Mouse (Mus musculus) ovary, postnatal 14 days (tissue): ENCODE results near the gene Tm2d1.
"Not testable (repeated sequence)": the region's sequence is repeated elsewhere in the genome, so short reads cannot be mapped to it uniquely, and the experiment has no call there.

ENCODE experiments used
- DNase-seq: peaks from one replicate; pipeline ENCODE4 v3.0.0; 2022; ENCODE audit warnings: low spot score

Tm2d1 gene

DNA sequence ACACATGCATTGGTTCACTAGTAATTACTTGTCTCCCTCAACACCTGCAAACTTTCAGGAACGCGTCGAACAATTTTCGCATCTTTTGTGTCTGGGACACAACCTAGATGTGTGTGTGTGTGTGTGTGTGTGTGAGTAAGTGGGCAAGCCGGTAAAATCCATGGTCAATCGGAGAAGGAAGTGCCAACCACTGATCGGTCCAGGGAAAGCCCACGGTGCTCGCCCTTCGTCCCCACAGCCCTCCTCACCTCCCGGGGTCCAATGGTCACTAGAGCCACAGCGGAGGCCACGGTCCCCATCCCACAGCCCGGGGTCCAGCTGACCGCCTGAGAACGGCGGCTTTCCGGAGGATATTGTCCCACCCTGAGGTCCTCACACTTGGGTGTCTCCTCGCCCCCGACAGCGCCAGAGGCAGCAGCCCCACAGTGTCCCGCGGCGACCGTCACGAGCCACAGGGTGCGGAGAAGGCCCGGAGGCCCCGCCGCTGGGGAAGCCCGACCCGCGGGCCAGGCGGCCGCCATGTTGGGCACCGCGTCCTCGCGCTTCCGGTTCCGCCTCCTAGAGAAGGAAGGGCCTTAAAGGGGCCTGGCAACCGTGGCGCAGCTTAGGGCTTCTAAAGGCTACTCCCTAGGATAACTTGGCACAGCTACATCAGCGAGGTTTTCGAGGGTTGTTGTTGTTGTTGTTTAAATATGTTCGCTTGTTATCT is at the start of gene Tm2d1:
Tm2d1 (minus strand) TSS at position 591 of the 709 bp plus-strand sequence.
- DNase-seq, result peak; percentile 73

DNA sequence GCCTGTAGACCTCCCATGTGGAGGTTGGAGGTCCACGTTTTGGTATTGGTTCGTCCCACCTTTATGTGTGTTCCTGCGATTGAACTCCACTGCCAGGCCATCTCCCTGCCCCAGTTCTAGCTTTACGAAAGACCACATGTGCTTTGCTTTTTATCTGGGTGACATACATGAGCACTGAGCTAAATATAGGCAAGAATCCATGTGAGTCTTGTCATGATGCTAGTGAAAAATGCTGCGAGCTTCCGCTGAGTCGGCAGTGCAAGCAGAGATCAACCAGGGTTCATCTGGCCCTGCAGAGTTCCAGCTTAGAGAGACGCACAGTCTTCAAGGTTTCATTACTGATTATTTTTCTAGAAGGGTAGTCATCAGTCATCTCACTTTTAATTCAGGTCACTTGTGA is 45.3 kb upstream of the Tm2d1 start:
- DNase-seq, result no peak

DNA sequence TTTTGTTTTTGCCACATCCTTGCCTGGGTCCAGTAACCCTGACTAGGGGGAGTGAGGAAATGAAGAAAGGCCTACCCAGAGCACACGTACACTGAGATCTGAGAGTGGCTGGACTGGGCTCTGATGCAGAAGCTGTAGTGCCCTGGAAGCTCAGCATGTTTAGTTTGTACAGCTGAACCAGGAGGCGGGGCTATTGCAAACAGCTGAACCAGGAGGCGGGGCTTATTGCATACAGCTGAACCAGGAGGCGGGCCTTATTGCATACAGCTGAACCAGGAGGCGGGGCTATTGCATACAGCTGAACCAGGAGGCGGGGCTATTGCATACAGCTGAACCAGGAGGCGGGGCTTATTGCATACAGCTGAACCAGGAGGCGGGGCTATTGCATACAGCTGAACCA is 32.0 kb upstream of the Tm2d1 start:
- not testable (repeated sequence) for DNase-seq

DNA sequence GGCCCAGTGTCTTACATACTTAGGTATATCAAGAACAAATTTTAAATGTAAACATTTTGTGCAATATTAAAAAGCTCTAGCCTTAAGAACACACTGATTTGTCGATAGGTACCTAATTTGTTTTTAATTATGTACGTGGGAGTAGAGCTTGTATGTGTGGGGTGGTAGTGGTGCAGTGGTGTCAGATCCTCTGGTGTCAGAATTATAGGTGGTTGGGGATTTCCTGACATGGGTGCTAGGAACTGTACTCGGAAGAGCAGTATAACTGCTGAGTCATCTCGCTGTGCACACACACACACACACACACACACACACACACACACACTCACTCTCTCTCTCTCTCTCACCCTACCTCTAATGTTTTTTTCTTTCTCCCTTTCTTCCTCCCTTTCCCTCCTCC is 25.3 kb upstream of the Tm2d1 start:
- DNase-seq, result no peak

DNA sequence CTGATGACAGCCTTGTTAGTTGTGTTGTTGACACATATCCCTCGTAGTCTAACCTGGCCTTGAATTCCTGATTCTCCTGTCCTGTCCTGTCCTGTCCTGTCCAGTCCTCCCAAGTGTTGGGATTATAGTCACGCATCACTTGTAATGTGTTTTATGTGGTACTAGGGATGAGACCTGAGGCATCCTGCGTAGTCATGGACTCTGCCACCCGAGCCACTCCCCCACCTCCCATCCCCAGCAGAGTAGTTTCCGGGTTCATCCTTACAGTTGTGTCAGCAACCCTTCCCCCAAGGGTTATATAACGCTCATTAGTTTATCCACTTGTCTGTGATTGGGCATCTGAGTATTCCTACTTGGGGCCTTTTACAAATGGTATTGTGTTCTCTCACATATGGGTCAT is 21.3 kb upstream of the Tm2d1 start:
- DNase-seq, result no peak

DNA sequence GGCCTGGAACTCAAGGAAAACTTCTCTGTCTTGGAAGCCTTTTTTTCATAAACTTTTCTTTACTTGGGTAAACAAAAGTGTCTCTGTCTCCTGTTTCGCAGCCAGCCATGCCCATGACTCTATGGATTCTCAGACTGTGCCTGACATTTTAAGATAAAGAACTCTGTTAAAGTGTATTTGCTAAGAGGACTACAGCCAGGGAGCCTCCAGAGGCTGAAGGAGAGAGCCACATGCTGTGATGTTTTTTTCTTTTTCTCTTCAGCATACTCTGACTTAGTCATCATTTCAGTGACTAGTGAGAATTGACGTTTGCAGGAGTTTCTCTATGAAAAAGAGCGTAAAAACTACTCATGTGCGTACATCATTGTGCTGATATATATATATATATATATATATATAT is 20.4 kb upstream of the Tm2d1 start:
- DNase-seq, result no peak

DNA sequence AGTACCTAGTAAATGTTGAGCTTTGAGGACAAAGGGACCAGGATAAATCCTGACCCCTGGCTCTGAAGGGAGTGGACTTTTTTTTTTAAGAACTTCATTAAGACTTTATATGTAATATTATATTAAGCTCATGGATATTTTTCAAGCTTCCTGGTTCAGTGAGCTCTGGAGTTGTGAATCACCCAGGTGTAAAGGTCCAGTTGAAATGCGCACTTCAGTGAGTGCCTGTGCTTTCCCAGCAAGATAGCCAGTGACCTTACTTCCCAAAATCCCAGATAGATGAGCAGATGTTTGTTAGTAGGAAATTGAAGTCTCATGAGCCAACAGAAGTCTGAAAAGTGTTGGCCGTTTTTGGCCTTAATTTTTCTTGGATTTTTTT is 18.5 kb upstream of the Tm2d1 start:
- DNase-seq, result no peak

DNA sequence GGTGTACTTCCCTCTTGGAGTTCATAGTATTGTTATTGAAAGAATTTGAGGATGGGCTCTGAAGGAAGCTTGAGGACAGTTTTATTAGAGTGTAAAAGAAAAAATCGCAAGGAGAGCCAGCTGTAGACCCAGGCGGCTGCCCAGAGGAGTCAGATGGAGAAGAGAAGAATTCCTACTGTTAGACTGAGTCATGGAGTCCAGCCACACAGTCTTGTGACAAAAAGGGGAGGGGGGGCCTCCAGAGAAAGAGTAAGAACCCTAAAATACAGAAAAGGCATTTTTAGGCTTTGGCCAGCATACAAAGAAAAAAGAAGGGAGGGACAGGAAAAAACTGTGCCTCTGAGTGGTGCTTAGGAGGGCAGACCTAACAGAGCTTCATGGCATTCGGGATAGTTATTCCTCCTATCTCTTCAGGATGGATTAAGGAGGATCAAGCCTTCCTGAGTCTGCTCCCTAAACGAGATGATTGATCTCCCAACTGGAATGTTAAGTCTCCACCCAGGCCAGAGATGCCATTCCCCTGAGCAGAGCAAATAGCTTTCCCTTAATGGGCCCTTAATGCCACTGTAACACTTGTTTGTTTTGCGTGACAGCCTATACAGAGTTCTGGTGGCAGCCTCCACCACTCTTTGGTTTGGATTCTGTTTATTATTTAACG is 17.9 kb upstream of the Tm2d1 start:
- no peak for DNase-seq

DNA sequence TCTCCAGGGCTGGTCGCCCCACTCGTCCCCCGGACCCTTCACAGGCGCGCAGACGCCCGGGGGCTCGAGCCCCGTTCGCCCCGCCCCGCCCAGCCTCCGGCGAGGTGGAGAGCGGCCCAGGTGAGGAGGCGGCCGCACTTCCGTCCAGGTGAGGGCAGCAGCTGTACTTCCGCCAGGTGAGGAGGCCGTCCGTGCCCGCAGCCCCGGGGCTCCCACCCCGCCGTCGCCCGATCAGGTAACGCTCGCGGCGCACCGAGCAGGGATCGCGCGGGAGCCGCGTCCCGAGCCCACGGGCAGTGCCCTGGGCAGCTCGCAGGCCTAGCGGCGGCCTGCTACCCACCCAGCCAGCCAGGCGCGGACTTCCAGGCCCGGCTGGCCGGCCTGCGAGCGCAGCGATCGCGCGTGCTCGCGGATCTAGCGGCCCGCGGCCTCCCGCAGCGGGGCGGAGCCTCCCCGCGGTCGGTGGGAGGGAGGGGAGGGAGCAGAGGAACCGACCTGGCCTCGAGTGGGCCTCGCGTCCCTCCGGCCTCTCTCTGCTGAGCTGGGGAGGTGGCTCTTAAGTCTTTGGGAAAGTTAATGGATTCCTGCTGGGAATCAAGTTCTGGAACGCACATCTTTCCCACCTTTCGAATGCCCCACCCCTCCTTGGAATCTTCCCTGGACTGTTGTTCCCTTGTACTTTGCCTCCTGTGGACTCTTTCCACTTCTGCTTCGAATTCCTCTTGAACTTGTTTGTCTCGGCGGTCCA is 12.8 kb upstream of the Tm2d1 start, which contains the start of gene Patj:
Patj (plus strand) TSS at position 96 of the 748 bp plus-strand sequence.
- DNase-seq, result peak; percentile 53

DNA sequence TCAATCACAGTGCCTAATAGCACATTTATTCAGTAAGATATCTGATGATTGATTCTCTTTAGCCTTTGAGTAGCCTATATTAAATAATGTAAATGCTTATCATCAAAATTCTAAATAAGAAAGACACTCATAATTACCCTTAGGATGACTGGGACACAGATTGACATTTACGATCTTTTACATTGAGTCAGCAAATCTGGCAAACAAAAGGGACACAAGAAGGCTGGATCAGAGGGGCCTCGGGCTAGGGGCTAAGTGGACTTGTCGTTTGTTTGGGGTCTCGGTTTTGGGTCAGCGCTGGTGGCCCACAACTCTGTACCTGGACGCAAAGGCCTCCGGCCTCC is 12.2 kb upstream of the Tm2d1 start:
- DNase-seq, result no peak

DNA sequence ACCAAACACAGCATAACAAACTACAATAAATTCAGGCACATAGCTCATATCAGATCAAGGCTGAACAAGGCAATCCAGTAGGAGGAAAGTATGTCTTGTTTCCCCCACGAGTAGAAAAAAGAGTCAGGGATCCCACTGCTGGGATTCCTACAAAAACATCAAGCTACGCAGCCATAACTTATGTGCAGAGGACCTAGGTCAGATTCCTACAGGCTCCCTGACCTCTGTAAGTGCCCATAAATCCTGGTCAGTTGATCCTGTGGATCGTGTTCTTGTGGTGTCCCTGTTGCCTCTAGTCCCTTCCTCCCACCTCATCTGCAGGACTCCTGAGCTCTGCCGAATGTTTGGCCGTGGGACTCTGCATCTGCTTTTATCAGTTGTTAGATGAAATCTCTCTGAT is 1.9 kb upstream of the Tm2d1 start:
- no peak for DNase-seq

DNA sequence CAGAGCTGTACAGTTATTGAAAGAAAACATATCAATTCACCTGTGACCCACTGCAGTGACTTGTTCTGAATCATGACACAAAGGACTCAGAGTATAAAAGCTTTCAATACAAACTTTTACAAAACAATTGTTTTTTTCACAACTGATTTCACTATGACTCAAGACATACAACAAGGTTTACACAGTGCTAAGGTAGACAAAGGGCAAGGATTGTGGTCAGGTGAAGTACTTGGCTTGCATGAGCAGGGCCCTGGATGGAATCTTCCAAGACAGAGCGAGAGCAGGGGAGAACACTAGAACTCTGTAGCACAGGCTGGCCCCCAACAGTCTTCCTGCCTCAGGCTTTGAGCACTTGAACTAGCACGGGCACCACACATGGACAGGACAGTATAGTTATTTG is 6.2 kb downstream of the Tm2d1 start:
- no peak for DNase-seq

DNA sequence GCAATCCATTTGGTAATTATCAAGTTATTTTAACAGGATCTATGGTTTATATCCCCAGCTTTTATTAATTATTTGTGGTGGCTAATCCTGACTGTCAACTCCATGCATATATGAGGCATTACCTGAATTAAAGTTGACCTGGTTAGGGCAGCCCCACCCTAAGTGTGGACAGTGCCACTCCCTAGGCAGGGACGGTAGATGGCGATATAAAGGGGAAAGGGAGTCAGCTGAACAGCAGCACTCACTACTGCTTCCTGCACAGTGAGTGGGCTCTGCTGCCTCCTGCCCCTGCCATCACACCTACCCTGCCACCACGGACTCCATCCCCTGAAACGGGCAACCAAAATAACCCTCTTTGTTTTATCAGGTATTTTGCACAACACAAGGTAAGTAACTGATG is 7.7 kb downstream of the Tm2d1 start:
- DNase-seq, result no peak

DNA sequence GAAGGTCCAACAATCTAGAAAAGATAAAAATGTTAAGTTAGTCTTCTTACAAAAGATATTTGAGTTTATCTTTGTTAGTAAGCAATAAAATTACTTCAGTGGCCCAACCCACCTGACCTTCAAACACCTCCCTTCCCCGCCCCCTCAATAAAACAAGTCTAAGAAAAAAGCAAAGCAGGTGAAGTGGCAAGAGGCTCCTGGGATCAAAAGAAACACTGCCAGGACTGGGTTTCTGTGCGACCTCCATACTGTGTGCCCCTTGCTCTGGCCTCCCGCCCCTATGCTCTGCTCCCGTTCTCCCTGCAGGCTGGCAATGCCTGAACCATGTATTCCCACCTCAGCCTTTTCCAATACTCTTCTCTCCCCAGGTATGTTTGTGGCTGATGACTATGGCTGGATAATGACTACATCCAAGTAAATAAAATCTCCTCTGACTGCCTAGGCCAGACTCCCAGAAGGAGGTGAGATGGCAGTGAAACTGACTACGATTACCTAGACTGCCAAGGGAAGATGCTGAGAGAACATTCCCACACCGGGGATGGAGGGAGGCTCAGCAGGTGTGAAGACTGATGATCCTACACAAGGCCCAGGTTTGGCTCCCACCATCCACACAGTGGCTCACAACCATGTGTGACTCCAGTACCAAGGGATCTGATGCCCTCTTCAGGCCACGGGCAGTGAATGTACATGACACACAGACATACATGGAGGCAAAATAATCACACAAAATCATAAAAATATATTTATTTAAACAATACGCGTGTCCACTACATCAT is 24.9 kb downstream of the Tm2d1 start:
- DNase-seq, result no peak

DNA sequence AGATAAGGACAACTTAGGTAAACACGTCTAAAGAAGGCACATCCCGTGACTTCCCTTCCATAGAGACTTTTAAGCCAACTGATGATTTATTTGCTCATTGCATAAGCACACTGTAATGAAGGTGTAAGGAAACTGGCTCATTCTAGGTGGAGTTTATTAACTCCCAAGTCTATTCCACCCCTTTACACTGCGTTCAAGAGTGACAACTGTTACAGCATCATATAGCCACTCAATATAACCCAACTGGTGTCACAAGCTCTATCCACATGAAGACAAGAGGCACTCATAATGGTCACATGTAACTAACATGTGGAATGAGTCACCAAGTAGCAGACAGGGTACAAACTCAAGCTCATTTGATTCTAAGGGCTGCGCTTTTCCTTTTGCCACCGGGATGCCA is 34.5 kb downstream of the Tm2d1 start:
- DNase-seq, result no peak

DNA sequence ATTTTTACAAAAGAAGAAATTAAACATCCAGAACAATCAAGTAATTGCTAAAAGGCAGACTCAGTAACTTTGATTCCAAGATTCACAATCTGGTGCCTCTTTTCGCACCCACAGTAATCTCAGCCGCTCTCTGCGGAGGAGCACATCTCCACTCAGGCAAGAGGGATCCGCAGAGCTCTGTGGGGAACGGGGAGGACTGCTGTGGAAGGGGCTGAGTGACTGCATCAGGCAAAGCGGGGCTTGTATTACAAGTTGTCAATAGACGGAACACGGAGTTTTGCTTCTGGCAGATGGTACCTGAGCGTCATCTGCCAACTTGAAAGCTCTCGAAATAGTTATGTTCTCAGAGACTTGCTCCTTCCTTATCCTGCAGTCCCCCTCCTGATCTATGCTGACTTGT is 37.3 kb downstream of the Tm2d1 start:
- DNase-seq, result no peak

DNA sequence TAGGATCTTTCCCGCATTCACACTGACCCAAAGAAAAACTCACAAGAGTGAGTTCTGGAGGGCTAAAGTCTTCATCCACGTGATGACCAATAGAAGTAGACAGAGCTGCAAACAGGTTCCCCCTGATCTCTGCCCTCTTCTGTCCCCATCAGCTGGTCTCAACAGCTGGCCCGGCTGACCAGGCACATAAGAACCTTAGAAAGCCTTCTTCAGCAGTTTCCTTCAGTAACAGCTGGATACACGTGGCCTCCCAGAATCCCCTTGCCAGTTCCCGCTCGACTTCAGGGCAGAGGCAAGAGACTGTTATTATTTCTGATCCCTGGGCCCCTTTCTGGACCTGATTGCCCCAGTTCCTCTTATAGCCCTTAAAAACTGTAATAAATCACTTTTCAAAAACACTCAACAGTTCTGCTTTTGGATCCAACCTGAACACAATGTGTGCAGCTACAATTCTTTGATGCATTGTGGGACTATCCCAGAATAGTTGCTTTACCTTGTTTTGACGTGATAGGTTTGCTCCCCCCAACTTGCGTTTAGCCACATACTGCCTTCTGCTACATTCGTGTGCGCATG is 43.0 kb downstream of the Tm2d1 start:
- no peak for DNase-seq

DNA sequence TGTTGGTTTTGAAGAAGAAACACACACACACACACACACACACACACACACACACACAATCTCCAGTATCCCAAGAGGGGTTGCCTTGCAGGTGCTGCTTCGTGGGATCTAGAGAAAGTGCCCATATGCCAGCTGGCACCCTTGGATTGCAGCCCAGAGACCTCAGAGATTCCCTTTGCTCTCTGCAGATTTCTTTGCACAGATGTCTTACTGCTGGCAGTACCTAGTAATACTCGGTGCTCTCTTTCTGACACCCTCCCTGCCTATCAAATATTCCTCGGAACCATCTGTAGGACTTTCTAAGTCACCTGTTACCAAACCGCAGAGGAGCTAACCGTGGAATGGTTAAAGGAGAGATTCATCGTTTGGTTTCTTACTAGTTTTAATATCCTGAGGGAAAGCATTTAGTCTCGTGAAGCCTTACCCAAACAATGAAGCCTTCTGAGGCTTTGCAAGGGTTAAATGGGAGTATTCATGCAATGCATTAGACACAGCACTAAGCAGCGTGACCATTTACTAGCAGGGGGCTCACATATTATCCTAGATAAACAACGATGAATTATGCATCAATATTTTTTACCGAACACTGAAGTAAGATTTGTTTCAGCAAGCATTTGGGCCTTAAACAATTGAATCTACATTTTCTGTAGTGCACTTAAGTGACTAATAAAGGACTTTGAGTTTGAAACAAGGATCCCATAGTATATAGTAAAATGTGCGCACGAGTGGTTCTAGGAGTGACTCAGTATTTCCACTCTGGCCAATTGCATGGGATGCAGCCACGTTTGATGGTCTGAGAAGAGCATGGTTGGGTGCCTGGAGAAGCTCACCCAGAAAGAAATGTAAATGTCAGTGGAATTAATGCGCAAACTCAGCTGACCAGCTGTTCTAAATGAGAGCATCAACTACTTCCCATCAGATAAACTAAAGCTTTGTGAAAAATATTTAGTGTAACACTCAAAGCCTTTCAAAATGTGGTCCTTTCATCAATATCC is 44.2 kb downstream of the Tm2d1 start:
- DNase-seq, result no peak

DNA sequence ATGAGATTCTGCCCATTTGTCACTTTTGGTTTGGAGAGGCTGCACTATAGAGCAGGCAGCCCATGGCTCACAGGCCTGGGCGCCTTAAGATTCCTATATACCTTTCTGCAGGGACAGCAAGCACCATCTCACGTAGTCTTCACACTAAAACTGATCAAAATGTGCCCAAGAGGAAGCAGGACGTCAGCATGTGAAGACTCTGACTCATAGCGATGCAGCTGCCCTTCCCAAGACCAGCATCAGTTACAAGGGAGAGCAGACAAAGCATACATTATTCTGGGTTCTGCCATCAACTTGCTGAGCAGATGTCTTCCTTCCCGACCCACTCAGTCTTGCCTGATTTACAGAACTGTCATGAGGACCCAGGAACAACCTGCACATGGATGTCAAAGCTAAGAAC is 45.9 kb downstream of the Tm2d1 start:
- no peak for DNase-seq

DNA sequence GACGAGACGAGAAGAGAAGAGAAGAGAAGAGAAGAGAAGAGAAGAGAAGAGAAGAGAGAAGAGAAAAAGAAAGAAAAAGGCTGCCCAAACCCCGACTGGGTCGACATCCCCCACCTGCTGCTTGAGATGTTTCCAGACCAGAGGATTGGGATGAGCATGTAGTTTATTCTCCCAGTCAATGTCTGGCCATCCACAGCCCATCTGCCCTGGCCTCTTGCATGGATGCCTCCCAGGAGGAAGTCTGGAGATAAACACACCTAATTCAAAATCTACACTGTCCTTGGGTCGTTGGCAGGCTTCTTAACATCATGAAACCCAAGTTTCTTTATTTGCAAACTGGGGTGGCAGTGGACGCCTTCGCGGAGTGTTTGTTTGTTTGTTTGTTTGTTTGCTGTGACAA is 47.4 kb downstream of the Tm2d1 start:
- no peak for DNase-seq

DNA sequence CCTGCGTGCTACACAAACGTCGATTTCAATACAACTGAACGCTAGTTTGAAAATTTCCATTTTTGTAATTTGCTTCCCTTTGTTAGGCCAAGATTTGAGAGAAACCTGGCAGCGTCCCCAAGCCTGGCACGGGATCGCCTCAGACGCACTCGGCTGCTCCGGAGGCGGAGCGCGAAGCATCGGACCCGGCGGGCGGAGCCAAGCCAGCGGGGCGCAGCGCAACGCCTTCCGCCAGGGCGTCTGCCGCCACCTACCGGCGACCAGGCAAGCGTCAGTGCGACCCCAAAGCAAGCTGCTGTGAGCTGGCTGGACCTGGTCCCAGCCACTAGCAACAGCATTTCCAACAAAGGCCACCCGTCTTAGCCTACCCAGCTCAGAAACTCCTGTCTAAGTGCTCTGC is 60.9 kb downstream of the Tm2d1 start:
- DNase-seq, result peak; percentile 96
